ENCODE assay signal across 31 mouse cellular contexts in genomic region chr3:127719601-127720000, GRCm38 (mm10).
DNase-seq lines count a peak whose midpoint lies in the region; ATAC-seq and TF ChIP-seq lines count a peak whose summit lies in the region.
"Had no signal": no experiment of that assay in that cellular context is flagged by ENCODE, and none has a peak within 500 bp of the region (broad histone marks: within the 10 kb centered on the region; RNA-seq: fewer than 3 reads in every experiment).

No protein-coding gene starts in this region.

- H3K4me3 ChIP-seq in forebrain, embryonic 12.5 days (replicated peaks) = no peak overlapping the region
- no peak overlapping the region for H3K4me3 ChIP-seq in forebrain, embryonic 16.5 days (replicated peaks; ENCODE audit: low read length)
- no peak overlapping the region for H3K4me3 ChIP-seq in lung, embryonic 16.5 days (ENCODE audit: low read length)
- no peak overlapping the region for H3K4me3 ChIP-seq in lung, adult 2 months (replicated peaks; ENCODE audit: extremely low read depth, low read depth, low read length)
- H3K4me3 ChIP-seq in neural tube, embryonic 12.5 days = no peak overlapping the region
- no peak overlapping the region for H3K4me3 ChIP-seq in neural tube, embryonic 15.5 days (replicated peaks)
- no peak overlapping the region for H3K4me3 ChIP-seq in neural tube, embryonic 13.5 days
- H3K4me3 ChIP-seq: embryonic facial prominence, embryonic 12.5 days; heart, embryonic 10.5 days; heart, embryonic 15.5 days; hindbrain, embryonic 13.5 days; limb, embryonic 15.5 days; liver, embryonic 13.5 days had no signal

- ATAC-seq in forebrain, embryonic 12.5 days (ENCODE audit: low FRiP score) = no peak
- ATAC-seq in forebrain, embryonic 16.5 days = no peak
- ATAC-seq in lung, embryonic 16.5 days (ENCODE audit: low read depth) = peak; percentile 42; the same call in 1 of the 2 replicates
- ATAC-seq in neural tube, embryonic 12.5 days (ENCODE audit: low FRiP score, low read depth) = no peak
- ATAC-seq in neural tube, embryonic 15.5 days (ENCODE audit: low FRiP score) = no peak
- no peak for ATAC-seq in neural tube, embryonic 13.5 days (ENCODE audit: low read depth)
- ATAC-seq: intestine, postnatal 0 days; Patski had no signal

- no peak for TF ChIP-seq CTCF in lung, adult 2 months (IDR thresholded peaks at IDR 0.05; ENCODE audit: insufficient read depth, low read length)

- 24% methylated on average over 5 of the region's 5 CpGs for WGBS in forebrain, embryonic 12.5 days
- 22% methylated on average over 5 of the region's 5 CpGs for WGBS in forebrain, embryonic 16.5 days
- WGBS in lung, embryonic 16.5 days = 30% methylated on average over 5 of the region's 5 CpGs
- WGBS in lung, adult 2 months = 60% methylated on average over 5 of the region's 5 CpGs
- WGBS in neural tube, embryonic 12.5 days = 20% methylated on average over 5 of the region's 5 CpGs
- 23% methylated on average over 5 of the region's 5 CpGs for WGBS in neural tube, embryonic 15.5 days
- 11% methylated on average over 5 of the region's 5 CpGs for WGBS in neural tube, embryonic 13.5 days

- H3K4me2 ChIP-seq in forebrain, embryonic 12.5 days = peak overlapping the region; percentile 29; the same call in 1 of the 2 replicates
- no peak overlapping the region for H3K4me2 ChIP-seq in forebrain, embryonic 16.5 days (ENCODE audit: low read length)
- peak overlapping the region; percentile 29 for H3K4me2 ChIP-seq in lung, embryonic 16.5 days (ENCODE audit: low read depth, low read length)
- peak overlapping the region; percentile 40; the same call in 1 of the 2 replicates for H3K4me2 ChIP-seq in neural tube, embryonic 12.5 days (replicated peaks)
- no peak overlapping the region for H3K4me2 ChIP-seq in neural tube, embryonic 15.5 days
- H3K4me2 ChIP-seq in neural tube, embryonic 13.5 days = peak overlapping the region; percentile 7; the same call in 1 of the 2 replicates
- H3K4me2 ChIP-seq: embryonic facial prominence, embryonic 12.5 days; heart, embryonic 15.5 days; hindbrain, embryonic 13.5 days; limb, embryonic 15.5 days; liver, embryonic 13.5 days had no signal

- peaks cover 70% of the 10 kb centered on the region for H3K27me3 ChIP-seq in forebrain, embryonic 12.5 days
- H3K27me3 ChIP-seq in forebrain, embryonic 16.5 days (replicated peaks; ENCODE audit: control insufficient read depth, insufficient read depth, low read length) = no peaks in the 10 kb centered on the region
- H3K27me3 ChIP-seq in lung, embryonic 16.5 days (ENCODE audit: control insufficient read depth, insufficient read depth, low read depth, low read length) = no peaks in the 10 kb centered on the region
- peaks cover 2% of the 10 kb centered on the region; the same call in 1 of the 2 replicates for H3K27me3 ChIP-seq in neural tube, embryonic 12.5 days (replicated peaks)
- 0 out of 2 replicates have a peak, but pooled peaks cover 12% of the 10 kb centered on the region for H3K27me3 ChIP-seq in neural tube, embryonic 15.5 days (replicated peaks)
- H3K27me3 ChIP-seq in neural tube, embryonic 13.5 days = peaks cover 29% of the 10 kb centered on the region
- H3K27me3 ChIP-seq: embryonic facial prominence, embryonic 12.5 days; heart, embryonic 15.5 days; limb, embryonic 15.5 days; liver, embryonic 13.5 days; Patski had no signal

- H3K9ac ChIP-seq in forebrain, embryonic 12.5 days = 0 out of 2 replicates have a peak overlapping the region, but pooled peaks have one; percentile 5
- H3K9ac ChIP-seq in forebrain, embryonic 16.5 days (replicated peaks; ENCODE audit: low read depth, low read length) = no peak overlapping the region
- H3K9ac ChIP-seq in lung, embryonic 16.5 days (ENCODE audit: low read length) = 0 out of 2 replicates have a peak overlapping the region, but pooled peaks have one; percentile 28
- no peak overlapping the region for H3K9ac ChIP-seq in neural tube, embryonic 12.5 days
- no peak overlapping the region for H3K9ac ChIP-seq in neural tube, embryonic 15.5 days (replicated peaks)
- no peak overlapping the region for H3K9ac ChIP-seq in neural tube, embryonic 13.5 days
- H3K9ac ChIP-seq: embryonic facial prominence, embryonic 12.5 days; heart, embryonic 15.5 days; hindbrain, embryonic 13.5 days; limb, embryonic 15.5 days; liver, embryonic 13.5 days had no signal

- TF ChIP-seq POLR2A in lung, adult 2 months (IDR thresholded peaks at IDR 0.05; ENCODE audit: borderline replicate concordance, extremely low read depth, low read depth, low read length) = no peak

- H3K36me3 ChIP-seq in forebrain, embryonic 12.5 days (replicated peaks) = no peaks in the 10 kb centered on the region
- no peaks in the 10 kb centered on the region for H3K36me3 ChIP-seq in forebrain, embryonic 16.5 days (ENCODE audit: control insufficient read depth, insufficient read depth)
- H3K36me3 ChIP-seq in lung, embryonic 16.5 days (ENCODE audit: control insufficient read depth, insufficient read depth, low read length) = no peaks in the 10 kb centered on the region
- no peaks in the 10 kb centered on the region for H3K36me3 ChIP-seq in neural tube, embryonic 12.5 days
- no peaks in the 10 kb centered on the region for H3K36me3 ChIP-seq in neural tube, embryonic 15.5 days
- no peaks in the 10 kb centered on the region for H3K36me3 ChIP-seq in neural tube, embryonic 13.5 days
- H3K36me3 ChIP-seq: embryonic facial prominence, embryonic 12.5 days; heart, embryonic 10.5 days; heart, embryonic 15.5 days; hindbrain, embryonic 13.5 days; limb, embryonic 15.5 days; liver, embryonic 13.5 days had no signal

- peaks cover 25% of the 10 kb centered on the region for H3K4me1 ChIP-seq in forebrain, embryonic 12.5 days
- no peaks in the 10 kb centered on the region for H3K4me1 ChIP-seq in forebrain, embryonic 16.5 days (replicated peaks; ENCODE audit: control insufficient read depth, insufficient read depth, low read length)
- H3K4me1 ChIP-seq in lung, embryonic 16.5 days (replicated peaks; ENCODE audit: control insufficient read depth, insufficient read depth, low read length) = peaks cover 28% of the 10 kb centered on the region
- no peaks in the 10 kb centered on the region for H3K4me1 ChIP-seq in lung, adult 2 months (ENCODE audit: control insufficient read depth, insufficient read depth, low read length)
- H3K4me1 ChIP-seq in neural tube, embryonic 12.5 days = peaks cover 13% of the 10 kb centered on the region
- 0 out of 2 replicates have a peak, but pooled peaks cover 5% of the 10 kb centered on the region for H3K4me1 ChIP-seq in neural tube, embryonic 15.5 days
- H3K4me1 ChIP-seq in neural tube, embryonic 13.5 days (replicated peaks) = peaks cover 16% of the 10 kb centered on the region
- H3K4me1 ChIP-seq: limb, embryonic 15.5 days; liver, embryonic 13.5 days had no signal

- peak overlapping the region; percentile 68 for H3K27ac ChIP-seq in forebrain, embryonic 12.5 days
- H3K27ac ChIP-seq in forebrain, embryonic 16.5 days (ENCODE audit: low read length) = no peak overlapping the region
- peak overlapping the region; percentile 88 for H3K27ac ChIP-seq in lung, embryonic 16.5 days (ENCODE audit: low read length)
- no peak overlapping the region for H3K27ac ChIP-seq in neural tube, embryonic 12.5 days
- H3K27ac ChIP-seq in neural tube, embryonic 15.5 days (replicated peaks) = no peak overlapping the region
- no peak overlapping the region for H3K27ac ChIP-seq in neural tube, embryonic 13.5 days (replicated peaks)
- H3K27ac ChIP-seq: embryonic facial prominence, embryonic 12.5 days; heart, embryonic 10.5 days; heart, embryonic 15.5 days; hindbrain, embryonic 13.5 days; limb, embryonic 15.5 days; liver, embryonic 13.5 days; macrophage; stomach, postnatal 0 days had no signal

- H3K9me3 ChIP-seq in forebrain, embryonic 12.5 days = no peaks in the 10 kb centered on the region
- no peaks in the 10 kb centered on the region for H3K9me3 ChIP-seq in forebrain, embryonic 16.5 days (ENCODE audit: control insufficient read depth, low read length)
- H3K9me3 ChIP-seq in lung, embryonic 16.5 days (ENCODE audit: control insufficient read depth, low read length) = no peaks in the 10 kb centered on the region
- H3K9me3 ChIP-seq in neural tube, embryonic 12.5 days = no peaks in the 10 kb centered on the region
- no peaks in the 10 kb centered on the region for H3K9me3 ChIP-seq in neural tube, embryonic 15.5 days (replicated peaks)
- no peaks in the 10 kb centered on the region for H3K9me3 ChIP-seq in neural tube, embryonic 13.5 days
- H3K9me3 ChIP-seq: embryonic facial prominence, embryonic 12.5 days; heart, embryonic 10.5 days; heart, embryonic 15.5 days; hindbrain, embryonic 13.5 days; limb, embryonic 15.5 days; liver, embryonic 13.5 days had no signal

- no peak for DNase-seq in lung, adult 2 months
- DNase-seq in thymus, postnatal 4 days = no peak
- DNase-seq: adrenal gland, postnatal 10 days; cerebellum, adult 11-12 months; cerebellum, adult 9-11 months; embryo, embryonic 11 days; gastrocnemius, postnatal 14 days; heart, postnatal 36 days; kidney, adult 9 months; kidney, postnatal 10 days; layer of hippocampus, postnatal 36 days; left cerebral cortex, postnatal 4 days; liver, embryonic 13.5 days; lung, adult 18-20 months; thymus, adult 18-20 months; thymus, postnatal 25 days had no signal

Comparison
In these comparisons a context has a peak if more than half of its experiments do, and no peak if none do; other contexts are left out.
1. H3K27ac ChIP-seq: peak in forebrain, embryonic 12.5 days (single experiment) and lung, embryonic 16.5 days (single experiment); none in forebrain, embryonic 16.5 days (single experiment), neural tube, embryonic 12.5 days (single experiment), neural tube, embryonic 15.5 days (single experiment) and neural tube, embryonic 13.5 days (single experiment).
2. H3K4me2 ChIP-seq: peak in forebrain, embryonic 12.5 days (single experiment), lung, embryonic 16.5 days (single experiment), neural tube, embryonic 12.5 days (single experiment) and neural tube, embryonic 13.5 days (single experiment); none in forebrain, embryonic 16.5 days (single experiment) and neural tube, embryonic 15.5 days (single experiment).
3. H3K9ac ChIP-seq: peak in forebrain, embryonic 12.5 days (single experiment) and lung, embryonic 16.5 days (single experiment); none in forebrain, embryonic 16.5 days (single experiment), neural tube, embryonic 12.5 days (single experiment), neural tube, embryonic 15.5 days (single experiment) and neural tube, embryonic 13.5 days (single experiment).